Mouse (Mus musculus) lung, embryonic 15.5 days (tissue): ENCODE data around the gene Trim6. TPM values are rescaled to one million over a fixed set of nuclear protein-coding genes. Genes with fewer than 3 reads are reported as not detected.
"Not testable (repeated sequence)": the region's sequence is repeated elsewhere in the genome, so short reads cannot be mapped to it uniquely, and the experiment has no call there.

Source experiments
- ATAC-seq: fragments of 200-750 bp; cut with Nextera tagmentation; 2 replicates; pipeline ENCODE4 v1.8.0; 2017; ENCODE audit warnings: moderate number of reproducible peaks, borderline replicate concordance; ENCODE audit not compliant: low FRiP score, low TSS enrichment; ENCODE audit errors: extremely low read depth
- H3K27ac ChIP-seq: fragments of 300-500 bp; sonication (generic); 2 replicates; pipeline ENCODE4 v1.5.1; 2015; ENCODE audit warnings: moderate library complexity, mild to moderate bottlenecking, inconsistent platforms
- H3K27me3 ChIP-seq: fragments of 300-500 bp; sonication (generic); 2 replicates; pipeline ENCODE4 v1.6.1; 2015; ENCODE audit warnings: inconsistent platforms
- H3K36me3 ChIP-seq: fragments of 300-500 bp; sonication (generic); 2 replicates; pipeline ENCODE4 v1.6.1; 2015; ENCODE audit warnings: inconsistent platforms
- H3K4me1 ChIP-seq: fragments of 300-500 bp; sonication (generic); 2 replicates; pipeline ENCODE4 v1.6.1; 2015; ENCODE audit warnings: inconsistent platforms
- H3K4me2 ChIP-seq: fragments of 300-500 bp; sonication (generic); 2 replicates; pipeline ENCODE4 v1.6.1; 2015; ENCODE audit warnings: inconsistent platforms, mild to moderate bottlenecking, moderate library complexity
- H3K4me3 ChIP-seq: fragments of 300-500 bp; sonication (generic); 2 replicates; pipeline ENCODE4 v1.5.1; 2015; ENCODE audit warnings: mild to moderate bottlenecking, inconsistent platforms
- H3K9ac ChIP-seq: fragments of 300-500 bp; sonication (generic); 2 replicates; pipeline ENCODE4 v1.6.1; 2015; ENCODE audit warnings: inconsistent platforms
- H3K9me3 ChIP-seq: fragments of 300-500 bp; sonication (generic); 2 replicates; pipeline ENCODE4 v1.6.1; 2016; ENCODE audit warnings: inconsistent platforms
- whole genome bisulfite sequencing: fragments of 180-500 bp; shearing (Covaris S2); methylation state at CpG from one replicate; pipeline ENCODE4 v1.1.7; 2015; 5-methylcytosine and 5-hydroxymethylcytosine counted together
- polyA plus RNA-seq: library from polyadenylated mRNA; unstranded; fragments of >200 nt; fragmentation: Nextera tagmentation; extraction: Ambion mirVana; gene quantifications from 2 replicates; pipeline ENCODE4 v1.2.1, GENCODE M21; 2015

Trim6 gene
- polyA plus RNA-seq, 1 experiment from 2014 or later: 0.75 TPM

DNA sequence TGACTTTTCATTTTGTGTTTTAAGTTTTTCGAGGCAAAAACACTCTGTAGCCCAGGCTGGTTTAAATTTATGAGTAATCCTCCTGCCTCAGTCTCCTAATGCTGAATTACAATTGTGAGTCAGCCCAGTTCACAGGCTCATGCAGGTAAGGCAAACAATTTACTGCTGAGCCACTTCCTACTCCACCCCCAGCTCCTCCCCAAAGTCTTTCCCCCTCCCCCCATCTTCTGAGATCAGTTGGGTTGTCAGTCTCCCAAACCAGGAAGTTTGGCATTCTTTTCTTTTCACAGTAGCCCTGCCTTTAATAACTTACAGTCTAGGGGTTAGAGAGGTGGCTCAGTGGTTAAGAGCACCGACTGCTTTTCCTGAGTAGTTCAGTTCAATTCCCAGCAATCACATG, 712 bp upstream of the Trim6 start:
- Histone ChIP-seq H3K9ac (no peak overlapping the region), H3K4me1 (peaks cover 6% of the 10 kb centered on the region; the same call in 1 of the 2 replicates), H3K4me3 (no peak overlapping the region), H3K27me3 (no peaks in the 10 kb centered on the region), H3K36me3 (no peaks in the 10 kb centered on the region), H3K4me2 (no peak overlapping the region), H3K27ac (no peak overlapping the region), H3K9me3 (no peaks in the 10 kb centered on the region)
- no peak for ATAC-seq
- WGBS: 74% methylated on average over 2 of the region's 2 CpGs

DNA sequence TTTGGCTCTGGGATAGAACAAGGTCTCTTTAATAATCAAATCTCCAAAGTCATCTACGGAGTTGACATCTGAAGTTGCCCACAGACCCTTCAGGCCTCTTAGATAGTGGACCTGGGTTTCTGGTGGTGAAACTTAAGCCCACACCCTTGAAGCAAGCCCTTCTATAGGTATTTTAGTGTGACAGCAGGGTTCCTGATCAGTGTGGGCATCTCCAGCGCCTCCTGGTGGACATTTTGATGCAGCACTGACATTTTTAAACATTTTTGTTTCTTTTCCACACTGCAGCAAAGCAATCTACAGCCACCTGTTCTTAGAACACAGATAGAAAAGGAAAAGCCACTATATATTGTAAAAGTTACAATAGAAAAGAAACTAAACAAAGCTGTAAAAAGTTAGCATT, 12.6 kb downstream of the Trim6 start:
- H3K9ac ChIP-seq: no peak overlapping the region
- H3K4me3 ChIP-seq: no peak overlapping the region
- H3K27ac ChIP-seq: no peak overlapping the region
- H3K4me1 ChIP-seq: no peaks in the 10 kb centered on the region
- 30% methylated on average over 2 of the region's 2 CpGs for WGBS
- H3K27me3 ChIP-seq: no peaks in the 10 kb centered on the region
- H3K4me2 ChIP-seq: no peak overlapping the region
- no peaks in the 10 kb centered on the region for H3K9me3 ChIP-seq
- no peaks in the 10 kb centered on the region for H3K36me3 ChIP-seq
- ATAC-seq: no peak

- ATAC-seq: no peak
- H3K9ac ChIP-seq: no peak overlapping the region
- no peaks in the 10 kb centered on the region for H3K27me3 ChIP-seq
- no peaks in the 10 kb centered on the region for H3K9me3 ChIP-seq
- H3K4me2 ChIP-seq: no peak overlapping the region
- peaks cover 5% of the 10 kb centered on the region; the same call in 1 of the 2 replicates for H3K4me1 ChIP-seq
- H3K36me3 ChIP-seq: no peaks in the 10 kb centered on the region
- H3K27ac ChIP-seq: no peak overlapping the region
- H3K4me3 ChIP-seq: no peak overlapping the region
These were observed 22.3 kb downstream of the Trim6 start for GRCm38 (mm10) chr7:104240857-104241256.

GRCm38 (mm10) chr7:104243616-104244015, 25.0 kb downstream of the Trim6 start:
- 59% methylated on average over 1 of the region's 1 CpGs for WGBS
- Histone ChIP-seq H3K4me1 (peaks cover 5% of the 10 kb centered on the region; the same call in 1 of the 2 replicates), H3K9ac (no peak overlapping the region), H3K9me3 (no peaks in the 10 kb centered on the region), H3K27me3 (no peaks in the 10 kb centered on the region), H3K36me3 (no peaks in the 10 kb centered on the region), H3K27ac (no peak overlapping the region), H3K4me3 (no peak overlapping the region), H3K4me2 (no peak overlapping the region; the same call in 1 of the 2 replicates)
- ATAC-seq: no peak

GRCm38 (mm10) chr7:104244287-104245181, 25.9 kb downstream of the Trim6 start, which contains the start of gene Trim34a:
Gene Trim34a (plus strand): TSS chr7:104244457.
- peak within 1 kb of the TSS; percentile 57 for H3K4me3 ChIP-seq
- no peaks in the 10 kb centered on the region for H3K9me3 ChIP-seq
- peak within 1 kb of the TSS; percentile 67 for H3K27ac ChIP-seq
- peaks cover 5% of the 10 kb centered on the region; the same call in 1 of the 2 replicates for H3K4me1 ChIP-seq
- H3K9ac ChIP-seq: peak within 1 kb of the TSS; percentile 46; the same call in 1 of the 2 replicates
- WGBS: 2% methylated on average over 13 of the region's 13 CpGs
- no peaks in the 10 kb centered on the region for H3K36me3 ChIP-seq
- H3K27me3 ChIP-seq: no peaks in the 10 kb centered on the region
- peak within 1 kb of the TSS; percentile 53 for H3K4me2 ChIP-seq
- ATAC-seq: peak; percentile 72; the same call in 1 of the 2 replicates

GRCm38 (mm10) chr7:104260380-104260779, 41.8 kb downstream of the Trim6 start:
- H3K9ac ChIP-seq, H3K27ac ChIP-seq, H3K9me3 ChIP-seq, ATAC-seq, H3K4me1 ChIP-seq, H3K4me3 ChIP-seq, H3K27me3 ChIP-seq, H3K4me2 ChIP-seq, H3K36me3 ChIP-seq: not testable (repeated sequence)
- WGBS: 76% methylated on average over 4 of the region's 4 CpGs

DNA sequence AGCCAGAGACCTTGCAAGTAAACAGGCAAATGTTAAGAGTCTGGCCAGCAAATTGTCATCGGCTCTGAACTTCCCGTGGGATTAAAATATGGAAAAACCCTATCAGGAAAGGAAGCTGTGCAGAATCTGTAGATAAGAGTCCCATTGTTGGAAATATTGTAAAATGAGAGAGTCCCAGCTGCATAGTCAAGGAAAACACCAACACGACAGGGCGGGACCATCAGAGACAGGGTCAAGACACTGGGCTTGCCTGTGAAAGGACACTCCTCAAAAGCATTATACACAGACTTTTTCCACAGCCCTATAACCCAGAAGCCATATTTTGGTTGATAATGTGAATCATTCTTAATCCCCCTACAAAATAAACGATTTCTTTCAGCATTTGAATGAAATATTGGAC, 46.7 kb downstream of the Trim6 start:
- ATAC-seq, H3K9me3 ChIP-seq: not testable (repeated sequence)
- WGBS: 65% methylated on average over 5 of the region's 5 CpGs

DNA sequence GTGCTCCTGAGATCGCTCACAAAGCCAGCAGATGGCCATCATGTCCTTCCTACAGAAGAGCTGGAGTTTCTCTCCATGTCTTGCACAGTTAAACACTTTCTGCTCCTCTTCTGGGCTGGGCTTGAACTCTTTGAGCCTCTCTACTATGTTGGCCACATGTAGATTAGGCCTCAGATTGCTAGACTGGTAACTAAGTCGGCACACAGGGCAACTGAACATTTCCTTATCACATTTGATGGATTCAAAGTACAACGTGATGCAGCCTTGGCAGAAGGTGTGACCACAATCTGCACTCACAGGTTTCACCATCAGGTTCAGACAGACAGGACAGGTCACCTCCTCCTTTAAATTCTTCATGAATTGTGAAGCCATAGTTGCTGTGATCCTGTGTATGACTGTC, 60.8 kb downstream of the Trim6 start:
- not testable (repeated sequence) for H3K36me3 ChIP-seq, H3K4me2 ChIP-seq, H3K4me1 ChIP-seq, H3K9ac ChIP-seq, ATAC-seq, H3K27me3 ChIP-seq, H3K27ac ChIP-seq, H3K9me3 ChIP-seq, H3K4me3 ChIP-seq
- 68% methylated on average over 3 of the region's 3 CpGs for WGBS

More for the DNA sequence above, 46.7 kb downstream of the Trim6 start:
- not testable (repeated sequence) for H3K9ac ChIP-seq, H3K4me1 ChIP-seq, H3K36me3 ChIP-seq, H3K4me2 ChIP-seq, H3K27ac ChIP-seq, H3K27me3 ChIP-seq, H3K4me3 ChIP-seq

Other genes with a start within 250 kb of the Trim6 start
- gene Olfr635, start 247.6 kb upstream of the Trim6 start, polyA plus RNA-seq: not detected in 2 replicates
- gene Olfr638, start 220.0 kb upstream of the Trim6 start, polyA plus RNA-seq: not detected in 2 replicates
- gene Olfr639, start 201.5 kb upstream of the Trim6 start, polyA plus RNA-seq: not detected in 2 replicates
- gene Olfr640, start 193.2 kb upstream of the Trim6 start, polyA plus RNA-seq: not detected in 2 replicates
- gene Olfr641, start 183.3 kb upstream of the Trim6 start, polyA plus RNA-seq: not detected in 2 replicates
- not detected in 2 replicates for gene Olfr642, start 166.1 kb upstream of the Trim6 start, polyA plus RNA-seq
- not detected in 2 replicates for gene 4930516K23Rik, start 157.3 kb upstream of the Trim6 start, polyA plus RNA-seq
- gene Olfr644, start 146.9 kb upstream of the Trim6 start, polyA plus RNA-seq: not detected in 2 replicates
- not detected in 2 replicates for gene Olfr645, start 133.3 kb upstream of the Trim6 start, polyA plus RNA-seq
- gene Olfr646, start 113.9 kb upstream of the Trim6 start, polyA plus RNA-seq: not detected in 2 replicates
- gene Ubqln5, start 89.0 kb upstream of the Trim6 start, polyA plus RNA-seq: not detected in 2 replicates
- not detected in 2 replicates for gene Olfr643, start 81.4 kb upstream of the Trim6 start, polyA plus RNA-seq
- gene Ubqln3, start 75.5 kb upstream of the Trim6 start, polyA plus RNA-seq: not detected in 2 replicates
- not detected in 2 replicates for gene Ubqlnl, start 68.2 kb upstream of the Trim6 start, polyA plus RNA-seq
- gene Olfm5, start 54.0 kb upstream of the Trim6 start, polyA plus RNA-seq: not detected in 2 replicates
- gene Olfr648, start 35.4 kb upstream of the Trim6 start, polyA plus RNA-seq: 0.12 and 0.20 TPM in 2 replicates
- not detected in 2 replicates for gene Olfr649, start 22.8 kb upstream of the Trim6 start, polyA plus RNA-seq
- gene Trim34a, start 25.7 kb downstream of the Trim6 start, polyA plus RNA-seq: 1.9 and 2.3 TPM in 2 replicates
- 0.26 and 0.31 TPM in 2 replicates for gene Trim5, start 69.3 kb downstream of the Trim6 start, polyA plus RNA-seq
- gene Trim12a, start 96.7 kb downstream of the Trim6 start, polyA plus RNA-seq: 4.2 and 5.6 TPM in 2 replicates
- 0.10 TPM in 1 of 2 replicates, not detected in the other for gene Trim34b, start 110.7 kb downstream of the Trim6 start, polyA plus RNA-seq
- 2.0 and 2.3 TPM in 2 replicates for gene Trim12c, start 134.6 kb downstream of the Trim6 start, polyA plus RNA-seq
- gene Trim30b, start 151.1 kb downstream of the Trim6 start, polyA plus RNA-seq: 0.09 TPM in 2 replicates
- 0.22 and 0.26 TPM in 2 replicates for gene Trim30c, start 182.0 kb downstream of the Trim6 start, polyA plus RNA-seq
- 1.0 and 1.9 TPM in 2 replicates for gene Trim30a, start 246.4 kb downstream of the Trim6 start, polyA plus RNA-seq